Mouse (Mus musculus): ENCODE results near the gene Ctdnep1.

Gene Ctdnep1

DNA sequence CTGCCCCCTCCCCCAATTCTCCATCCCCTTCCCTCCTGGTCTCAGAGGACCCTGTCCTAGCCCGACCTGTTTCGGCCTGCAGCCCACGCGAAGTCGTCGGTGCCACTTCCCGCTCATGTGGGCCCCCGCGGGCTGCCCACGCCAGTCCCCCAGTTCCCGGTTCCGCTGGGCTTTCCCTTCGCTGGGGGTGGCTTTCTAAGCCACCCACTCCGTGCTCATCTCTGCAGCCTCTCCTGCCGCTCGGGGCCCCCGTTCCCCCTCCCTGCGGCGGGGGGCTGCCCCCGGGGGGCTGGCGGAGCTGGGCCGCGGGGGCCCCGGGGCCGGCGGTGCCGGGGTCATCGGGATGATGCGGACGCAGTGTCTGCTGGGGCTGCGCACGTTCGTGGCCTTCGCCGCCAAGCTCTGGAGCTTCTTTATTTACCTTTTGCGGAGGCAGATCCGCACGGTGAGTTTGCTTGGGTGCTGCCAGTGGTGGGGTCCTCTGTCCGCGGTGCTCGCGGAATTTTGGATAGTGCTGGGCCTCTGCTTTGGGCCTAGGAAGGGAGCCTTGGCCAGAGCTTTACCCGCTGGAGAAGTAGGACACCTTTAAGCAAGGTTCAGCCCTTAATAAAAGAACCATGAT is at the start of gene Ctdnep1:
Gene Ctdnep1, plus strand, starts transcription at position 16 of the 622 bp plus-strand sequence.
- DNase-seq, result peak in 1 of 2 experiments; percentile 36

DNA sequence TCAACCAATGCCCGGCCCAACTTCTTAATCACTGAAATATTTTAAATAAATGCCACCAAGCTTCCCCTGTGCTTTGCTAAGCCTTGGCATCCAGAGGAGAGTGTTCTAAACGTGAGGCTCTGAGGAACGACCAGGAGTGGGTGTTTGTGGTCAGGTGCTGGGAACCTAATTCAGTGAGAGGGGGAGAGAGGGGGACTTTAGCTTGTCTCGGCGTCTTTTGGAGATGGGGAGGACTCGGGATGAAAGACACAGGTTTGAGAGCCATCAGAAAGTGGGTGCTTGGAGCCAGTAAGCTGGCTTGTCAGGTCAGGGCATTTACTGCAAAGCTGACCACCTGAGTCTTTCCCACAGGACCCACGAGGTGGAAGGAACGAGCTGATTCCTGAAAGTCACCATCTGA is 49.2 kb upstream of the Ctdnep1 start:
- DNase-seq, result no peak

GRCm38 (mm10) chr11:69932254-69932653 is 48.7 kb upstream of the Ctdnep1 start:
- DNase-seq, result no peak

DNA sequence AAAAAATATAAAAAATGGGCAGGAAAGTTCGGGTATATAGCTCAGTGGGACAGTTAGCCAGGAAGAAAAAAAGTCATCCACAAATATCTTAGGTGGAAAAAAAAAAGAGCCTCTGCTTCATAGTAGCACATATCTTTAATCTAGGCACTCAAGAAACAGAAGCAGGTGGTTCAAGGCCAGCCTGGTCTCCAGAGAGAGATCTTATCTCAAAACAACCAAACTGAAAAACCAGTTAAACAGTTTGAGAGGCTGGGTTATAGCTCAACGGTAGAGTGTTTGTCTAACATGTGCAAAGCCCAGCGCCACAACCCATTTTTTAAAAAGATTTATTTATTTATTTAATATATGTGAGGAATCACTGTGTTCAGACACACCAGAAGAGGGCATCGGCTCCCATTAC is 47.9 kb upstream of the Ctdnep1 start:
- no peak for DNase-seq

- DNase-seq, result peak; percentile 90 to 95
Measured at GRCm38 (mm10) chr11:69934169-69934568, 46.8 kb upstream of the Ctdnep1 start.

GRCm38 (mm10) chr11:69934681-69935080 is 46.3 kb upstream of the Ctdnep1 start:
- no peak for DNase-seq

DNA sequence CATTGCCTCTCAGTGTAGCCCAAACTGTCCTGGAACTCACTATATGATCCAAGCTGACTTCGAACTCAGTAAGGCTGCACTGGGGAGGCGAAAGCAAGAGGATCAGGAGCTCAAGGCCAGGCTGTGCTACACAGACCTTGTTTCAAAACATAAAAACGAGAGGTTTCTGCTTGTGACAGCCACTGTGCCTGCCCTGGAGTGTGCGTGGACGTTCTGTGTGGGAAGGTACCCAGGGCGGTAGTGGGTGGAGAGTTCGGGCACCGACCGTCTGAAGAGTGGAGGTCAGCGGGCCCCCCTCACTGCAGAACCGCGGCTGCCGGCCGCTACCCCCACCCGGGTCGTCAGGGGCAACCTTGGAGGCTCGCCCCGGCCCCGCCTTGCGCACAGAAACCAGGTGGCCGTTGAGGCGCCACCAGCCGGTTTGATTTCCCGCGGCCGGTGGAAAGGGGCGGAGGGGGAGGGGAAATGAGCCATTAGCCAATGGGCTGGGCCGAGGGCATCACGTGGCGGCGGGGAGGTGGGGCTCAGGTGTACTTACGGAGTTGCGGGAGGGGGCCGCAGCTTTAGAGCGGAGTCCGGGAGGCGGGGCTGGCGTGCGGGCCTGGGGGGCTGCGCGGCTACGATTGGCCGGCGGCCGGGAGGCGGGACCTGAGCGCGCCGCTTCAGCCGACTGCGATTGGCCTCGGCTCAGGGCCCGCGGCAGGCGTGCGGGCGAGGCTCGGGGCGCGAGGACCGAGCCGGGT is 45.6 kb upstream of the Ctdnep1 start, which contains the start of gene Ybx2:
Gene Ybx2, plus strand, starts transcription at position 660 of the 743 bp plus-strand sequence.
- peak; percentile 87 for DNase-seq

DNA sequence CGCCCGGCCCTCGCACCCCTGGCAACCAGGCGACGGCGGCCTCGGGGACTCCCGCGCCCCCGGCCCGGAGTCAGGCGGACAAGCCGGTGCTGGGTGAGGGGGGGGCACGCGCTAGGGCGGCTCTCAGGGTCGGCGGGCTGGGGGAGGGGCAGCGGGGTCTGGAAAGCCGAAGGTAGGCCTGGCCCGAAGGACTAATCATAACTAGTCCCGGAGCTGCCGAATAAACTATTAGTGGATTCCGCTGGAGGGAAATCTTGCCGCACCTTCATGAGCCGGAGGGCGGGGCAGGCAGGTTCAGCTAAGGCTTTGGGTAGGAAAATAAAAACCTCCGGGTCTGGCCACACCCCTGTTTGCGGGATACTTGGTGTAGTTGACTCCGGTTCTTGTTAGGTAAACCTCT is 44.8 kb upstream of the Ctdnep1 start:
- no peak for DNase-seq

DNA sequence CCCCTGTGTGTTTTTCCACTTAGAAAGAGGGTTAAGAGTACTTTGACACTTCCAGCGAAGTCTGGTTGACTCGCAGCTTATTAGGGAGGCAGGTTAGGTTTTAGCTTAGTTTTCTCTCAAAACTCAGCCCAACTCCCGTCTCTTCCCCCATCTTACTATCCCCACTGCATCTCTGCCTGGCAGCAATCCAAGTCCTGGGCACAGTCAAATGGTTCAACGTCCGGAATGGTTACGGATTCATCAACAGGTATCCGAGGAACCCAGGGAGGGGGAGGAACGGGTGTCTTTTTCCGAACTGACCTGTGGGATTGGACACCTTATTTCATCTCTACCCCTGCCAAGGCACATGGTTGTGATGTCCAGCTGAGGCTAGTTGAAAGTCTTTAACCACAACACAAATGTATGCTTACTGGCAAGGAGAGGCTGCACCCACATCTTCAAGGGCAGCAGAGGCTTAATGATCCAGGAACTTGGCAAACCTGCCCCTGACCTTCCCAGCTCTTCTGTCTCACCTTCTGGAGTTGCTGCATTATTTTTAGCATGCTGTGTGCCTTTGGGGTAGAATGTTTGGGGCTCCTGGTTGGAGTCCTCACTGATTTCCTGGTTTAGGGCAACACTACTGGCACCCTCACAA is 44.1 kb upstream of the Ctdnep1 start:
- DNase-seq, result no peak

DNA sequence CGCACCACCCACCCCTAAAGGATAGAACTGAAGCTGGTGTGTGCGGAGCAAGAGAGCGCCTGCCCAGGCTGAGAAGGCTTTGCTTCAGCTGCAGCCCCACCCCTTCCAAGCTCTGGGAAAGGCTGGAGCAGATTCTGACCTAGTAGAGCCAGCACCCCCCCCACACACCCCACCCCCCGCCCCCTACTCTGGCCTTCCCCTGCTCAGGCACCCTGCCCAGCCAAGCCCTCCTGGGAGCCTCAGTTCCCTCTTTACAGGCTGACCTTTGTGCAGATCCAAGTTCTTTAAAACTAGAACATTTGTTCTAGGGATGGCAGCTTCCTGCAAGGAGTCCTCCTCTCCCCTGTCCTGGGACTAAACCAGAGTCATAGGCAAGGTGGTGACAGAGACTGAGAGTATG is 43.6 kb upstream of the Ctdnep1 start:
- DNase-seq, result no peak

GRCm38 (mm10) chr11:69937834-69938233 is 43.1 kb upstream of the Ctdnep1 start:
- no peak for DNase-seq

GRCm38 (mm10) chr11:69938401-69938979 is 42.5 kb upstream of the Ctdnep1 start:
- no peak for DNase-seq

GRCm38 (mm10) chr11:69939181-69939580 is 41.8 kb upstream of the Ctdnep1 start:
- no peak for DNase-seq

DNA sequence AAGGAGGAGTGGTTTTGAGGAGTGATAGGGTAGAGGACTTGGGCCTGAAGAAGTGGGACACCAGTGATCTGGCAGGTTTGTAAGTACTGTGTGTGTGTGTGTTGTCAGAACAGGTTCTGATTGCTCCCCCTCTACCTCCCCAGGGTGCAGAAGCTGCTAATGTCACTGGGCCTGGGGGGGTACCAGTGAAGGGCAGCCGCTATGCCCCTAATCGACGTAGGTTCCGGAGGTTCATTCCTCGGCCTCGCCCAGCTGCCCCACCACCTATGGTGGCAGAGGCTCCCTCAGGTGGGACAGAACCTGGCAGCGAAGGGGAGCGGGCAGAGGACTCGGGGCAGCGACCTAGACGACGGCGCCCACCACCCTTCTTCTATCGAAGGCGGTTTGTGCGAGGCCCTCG is 41.2 kb upstream of the Ctdnep1 start:
- no peak for DNase-seq

GRCm38 (mm10) chr11:69940962-69941361 is 40.0 kb upstream of the Ctdnep1 start:
- no peak for DNase-seq

GRCm38 (mm10) chr11:69945216-69945615 is 35.7 kb upstream of the Ctdnep1 start:
- DNase-seq, result no peak

DNA sequence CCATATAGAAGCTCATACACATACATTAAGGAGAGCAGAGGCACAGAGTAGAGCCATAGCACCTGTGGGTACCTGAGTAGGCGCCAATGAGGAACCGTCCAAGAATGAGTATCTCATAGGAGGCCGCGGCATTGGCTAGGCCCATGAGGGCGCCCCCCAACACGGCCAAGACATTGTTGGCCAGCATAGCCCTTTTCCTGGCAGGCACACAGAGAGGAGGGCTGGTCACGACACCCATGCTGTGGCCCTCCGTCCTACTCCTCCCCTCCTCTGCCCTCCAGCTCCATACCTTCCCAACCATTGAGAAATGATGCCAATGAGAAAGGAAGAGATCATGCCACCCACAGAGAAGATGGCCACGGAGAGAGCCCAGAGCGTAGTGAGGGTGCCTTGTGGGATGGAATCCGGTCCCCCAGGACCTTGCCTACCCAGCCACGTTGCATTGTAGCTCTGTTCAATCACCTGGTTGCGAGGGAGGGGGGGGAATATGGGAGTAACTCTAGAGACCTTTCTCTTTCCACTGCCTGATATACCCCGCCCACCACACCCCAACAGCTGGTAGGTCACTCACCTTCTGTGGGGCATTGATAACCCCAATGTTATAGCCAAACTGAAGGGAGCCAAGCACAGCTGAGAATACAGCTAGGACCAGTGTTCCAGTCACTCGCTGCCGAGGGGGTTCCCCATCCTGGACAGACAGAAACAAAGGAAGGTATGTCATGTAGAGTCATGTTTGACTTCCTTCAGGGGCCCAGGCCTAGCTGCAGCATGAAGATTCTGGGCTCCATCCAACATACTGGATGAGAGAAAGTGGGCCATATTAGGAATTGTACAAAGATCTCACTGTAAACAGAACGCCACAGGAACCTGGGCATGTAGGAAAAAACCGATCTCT is 34.7 kb upstream of the Ctdnep1 start:
- no peak for DNase-seq

DNA sequence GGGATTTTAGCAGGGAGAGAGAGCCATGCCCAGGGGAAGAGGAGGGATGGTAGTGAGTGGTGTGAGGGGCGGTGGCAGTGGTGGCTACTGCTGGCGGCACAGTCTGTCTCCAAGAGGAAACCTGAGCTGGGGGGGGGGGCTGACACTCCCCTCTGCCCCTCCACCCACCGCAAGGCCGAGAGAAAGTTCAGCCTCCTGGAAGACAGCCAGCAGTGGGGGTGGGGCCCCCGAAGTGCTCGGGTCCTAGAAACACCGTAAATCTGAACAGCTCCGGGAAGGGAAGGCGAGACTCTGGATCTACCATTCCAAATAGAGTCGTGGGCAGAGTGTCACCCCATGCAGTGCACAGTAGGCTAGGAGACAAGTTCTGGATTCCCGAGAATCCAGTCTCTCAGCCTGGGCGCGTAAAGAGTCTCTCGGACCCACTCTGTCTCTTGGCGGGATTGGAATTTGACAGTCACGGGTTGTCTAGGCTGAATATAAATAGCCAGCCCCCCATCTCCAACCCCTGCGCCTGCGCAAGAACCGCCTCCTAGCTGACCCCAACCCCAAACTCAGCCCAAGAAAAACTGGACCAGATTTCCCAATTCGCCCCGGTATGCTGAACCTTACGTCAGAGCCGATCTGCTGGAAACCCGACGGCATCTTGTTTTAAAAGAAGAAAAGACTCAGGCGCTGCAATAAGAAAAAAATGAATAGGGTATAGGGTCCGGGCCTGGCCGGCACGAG is 33.5 kb upstream of the Ctdnep1 start:
- peak in 1 of 2 experiments; percentile 35 for DNase-seq

- DNase-seq, result peak; percentile 94 to 95
Measured at GRCm38 (mm10) chr11:69948066-69948762, 32.7 kb upstream of the Ctdnep1 start, which contains the start of gene Slc2a4. Gene Slc2a4, minus strand, starts transcription at chr11:69948188.

DNA sequence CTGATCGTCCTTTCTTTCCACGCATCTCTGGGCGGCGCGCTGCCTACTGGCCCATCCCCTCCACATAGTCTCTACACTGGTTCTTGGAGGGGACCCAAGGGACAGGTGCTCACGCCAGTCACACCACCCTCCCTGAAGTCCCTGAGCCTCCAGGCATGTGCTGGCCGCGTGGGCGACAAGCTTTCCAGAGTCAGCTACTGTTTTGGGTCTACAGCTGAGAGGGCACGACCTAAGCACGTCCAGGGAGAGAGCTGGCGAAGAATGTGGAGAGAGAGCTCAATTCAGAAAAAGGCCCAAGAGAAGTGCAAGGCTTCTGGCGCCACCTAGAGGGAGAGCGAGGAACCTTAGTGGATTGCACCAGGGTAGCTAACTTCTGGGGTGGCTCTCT is 32.2 kb upstream of the Ctdnep1 start:
- peak; percentile 86 to 91 for DNase-seq

GRCm38 (mm10) chr11:69950807-69951459 is 30.0 kb upstream of the Ctdnep1 start:
- DNase-seq, result no peak
